Mouse (Mus musculus) left cerebral cortex, adult 6 months (tissue): ENCODE data around the gene Tulp1. TPM values are rescaled to one million over a fixed set of nuclear protein-coding genes. Genes with fewer than 3 reads are reported as not detected.

ENCODE experiments used
- long read RNA-seq, 2 experiments: library from polyadenylated mRNA; unstranded; transcript quantifications; one replicate each; pipeline ENCODE4 v2.0.0; 2019 to 2020
- polyA plus RNA-seq: library from polyadenylated mRNA; unstranded; fragments of <200 nt; fragmentation: Nextera tagmentation; gene quantifications from 2 replicates; pipeline ENCODE4 v1.2.3, GENCODE M21; 2021

The Tulp1 gene
- polyA plus RNA-seq, result 0.23 TPM in 1 of 2 replicates, not detected in the other
- long read RNA-seq, experiment 1, result 0 reads
- long read RNA-seq, experiment 2, result 0 reads

DNA sequence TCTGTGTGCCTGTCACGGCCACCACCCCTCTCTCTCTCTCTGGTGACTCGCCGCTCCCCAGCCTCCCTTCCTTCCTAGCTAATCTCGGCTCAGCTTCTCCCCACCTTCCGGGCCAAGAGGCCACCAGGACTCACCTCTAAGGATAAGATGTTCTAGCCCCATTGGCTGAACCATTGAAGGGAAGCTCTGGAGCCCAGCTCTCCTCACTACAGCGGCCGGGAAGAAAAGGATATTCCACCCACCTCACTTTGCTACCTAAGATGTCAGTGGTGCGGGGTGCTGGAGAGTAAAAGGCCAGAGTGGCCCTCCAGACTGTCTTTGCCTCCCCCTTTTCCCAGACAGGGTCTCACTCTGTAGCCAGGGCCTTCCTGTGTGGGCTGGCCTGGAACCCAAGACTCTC lies at the start of gene Tulp1:
TSS of gene Tulp1 (minus strand) at position 101 of the 400 bp plus-strand sequence.

GRCm38 (mm10) chr17:28350466-28351352 lies 14.3 kb downstream of the Tulp1 start, which contains the start of gene Tead3:
Gene Tead3, minus strand, starts transcription at chr17:28350817.

GRCm38 (mm10) chr17:28328366-28328928 lies 36.6 kb downstream of the Tulp1 start, which contains the start of gene Rpl10a:
Gene Rpl10a, plus strand, starts transcription at chr17:28328471.

GRCm38 (mm10) chr17:28313212-28313879 lies 51.7 kb downstream of the Tulp1 start, which contains the start of gene Fance:
Gene Fance, plus strand, starts transcription at chr17:28313519.

Other genes with a start within 250 kb of the Tulp1 start
- gene Scube3, start 223.1 kb downstream of the Tulp1 start, polyA plus RNA-seq, result 0.73 and 1.9 TPM in 2 replicates
- 18.6 and 34.7 TPM in 2 replicates for gene Zfp523, start 188.1 kb downstream of the Tulp1 start, polyA plus RNA-seq
- gene Def6, start 157.4 kb downstream of the Tulp1 start, polyA plus RNA-seq, result 1.7 and 2.2 TPM in 2 replicates
- 2.4 and 2.5 TPM in 2 replicates for gene Ppard, start 132.5 kb downstream of the Tulp1 start, polyA plus RNA-seq
- 17.7 and 21.5 TPM in 2 replicates for gene Fance, start 51.7 kb downstream of the Tulp1 start, polyA plus RNA-seq
- gene Rpl10a, start 36.8 kb downstream of the Tulp1 start, polyA plus RNA-seq, result 892 and 964 TPM in 2 replicates
- gene Tead3, start 14.4 kb downstream of the Tulp1 start, polyA plus RNA-seq, result 0.24 TPM in 1 of 2 replicates, not detected in the other
- gene Fkbp5, start 152.3 kb upstream of the Tulp1 start, polyA plus RNA-seq, result 3.2 and 4.0 TPM in 2 replicates
- gene Armc12, start 165.6 kb upstream of the Tulp1 start, polyA plus RNA-seq, result not detected in 2 replicates
- not detected in 2 replicates for gene Clpsl2, start 184.2 kb upstream of the Tulp1 start, polyA plus RNA-seq
- not detected in 2 replicates for gene Clps, start 195.5 kb upstream of the Tulp1 start, polyA plus RNA-seq
- gene Lhfpl5, start 210.4 kb upstream of the Tulp1 start, polyA plus RNA-seq, result 4.6 and 6.6 TPM in 2 replicates